Mouse (Mus musculus) CH12.LX (cell line): ENCODE results near the gene Stk38l. TPM values are rescaled to one million over a fixed set of nuclear protein-coding genes. Genes with fewer than 3 reads are reported as not detected.

Experiments
- DNase-seq: peaks from one replicate; pipeline ENCODE4 v3.0.0-alpha.2; 2013; ENCODE audit errors: extremely low read depth
- H3K27ac ChIP-seq: 2 replicates; pipeline ENCODE4 v1.5.1; 2012; ENCODE audit warnings: low read depth, mild to moderate bottlenecking, control low read depth, moderate library complexity; ENCODE audit not compliant: insufficient read depth
- H3K27me3 ChIP-seq: replicated peaks from 2 replicates; pipeline ENCODE3; 2012; ENCODE audit warnings: inconsistent platforms
- H3K36me3 ChIP-seq, 2 experiments: replicated peaks in 1 of 2; 2 replicates each; pipeline versions ENCODE3 to v1.6.1; 2012; ENCODE audit warnings: inconsistent platforms in 1 of 2, low read length in 1 of 2, mild to moderate bottlenecking in 1 of 2, mixed read lengths in 1 of 2, moderate library complexity in 1 of 2; ENCODE audit not compliant: control insufficient read depth in 1 of 2, insufficient read depth in 1 of 2
- H3K4me1 ChIP-seq, 2 experiments: 2 replicates each; pipeline ENCODE4 v1.6.1; 2012; ENCODE audit warnings: inconsistent platforms in 1 of 2, moderate library complexity in 1 of 2; ENCODE audit not compliant: insufficient read depth in 2 of 2, control insufficient read depth in 1 of 2
- H3K4me2 ChIP-seq: 2 replicates; pipeline ENCODE4 v1.6.1; 2012; ENCODE audit warnings: low read depth, mild to moderate bottlenecking, control low read depth; ENCODE audit not compliant: poor library complexity, insufficient read depth, severe bottlenecking
- H3K4me3 ChIP-seq, 3 experiments: fragments of 150-350 bp in 1 of 3; sonication (generic) in 1 of 3; replicated peaks in 1 of 3; 2 replicates each; pipeline versions ENCODE3 to v1.5.1; 2011 to 2012; ENCODE audit warnings: low read depth in 2 of 3, low read length in 2 of 3, mild to moderate bottlenecking in 2 of 3, moderate library complexity in 2 of 3, control low read depth in 1 of 3, improper control_type of control experiment in 1 of 3, inconsistent platforms in 1 of 3, mixed read lengths in 1 of 3; ENCODE audit not compliant: poor library complexity in 1 of 3
- H3K79me2 ChIP-seq: replicated peaks from 2 replicates; pipeline ENCODE4 v1.6.1; 2012; ENCODE audit warnings: mild to moderate bottlenecking, moderate library complexity; ENCODE audit not compliant: control insufficient read depth, poor library complexity, insufficient read depth, severe bottlenecking; ENCODE audit errors: extremely low read depth
- H3K9ac ChIP-seq: 2 replicates; pipeline ENCODE4 v1.6.1; 2012; ENCODE audit warnings: low read depth, mild to moderate bottlenecking, control low read depth, moderate library complexity; ENCODE audit not compliant: insufficient read depth
- H3K9me3 ChIP-seq: replicated peaks from 2 replicates; pipeline ENCODE3; 2012; ENCODE audit warnings: low read length, inconsistent platforms, mixed read lengths
- CHD2 ChIP-seq: IDR thresholded peaks from 2 replicates; pipeline ENCODE4 v1.6.1; 2011; ENCODE audit warnings: low read length, improper control_type of control experiment
- CTCF ChIP-seq, 2 experiments: IDR thresholded peaks in 1 of 2; conservative IDR thresholded peaks in 1 of 2; 2 replicates each; pipeline ENCODE4 v1.5.1; 2011 to 2012; ENCODE audit warnings: low read depth in 2 of 2, low read length in 2 of 2, improper control_type of control experiment in 1 of 2, inconsistent platforms in 1 of 2, mild to moderate bottlenecking in 1 of 2, moderate library complexity in 1 of 2
- ETS1 ChIP-seq: conservative IDR thresholded peaks from 2 replicates; pipeline ENCODE4 v1.6.1; 2012; ENCODE audit warnings: low read depth, mild to moderate bottlenecking, inconsistent platforms, low read length, improper control_type of control experiment, moderate library complexity
- HCFC1 ChIP-seq: IDR thresholded peaks from 2 replicates; pipeline ENCODE4 v1.6.1; 2012; ENCODE audit warnings: low read depth, mild to moderate bottlenecking, inconsistent platforms, low read length, improper control_type of control experiment
- IRF4 ChIP-seq: IDR thresholded peaks from 2 replicates; pipeline ENCODE4 v1.6.1; 2014; ENCODE audit warnings: low read depth, mild to moderate bottlenecking, inconsistent platforms, low read length, improper control_type of control experiment
- JUN ChIP-seq: IDR thresholded peaks from 2 replicates; pipeline ENCODE4 v1.6.1; 2011; ENCODE audit warnings: low read depth, mild to moderate bottlenecking, low read length, improper control_type of control experiment, moderate library complexity; ENCODE audit not compliant: insufficient read depth
- JUND ChIP-seq: conservative IDR thresholded peaks from 2 replicates; pipeline ENCODE4 v1.6.1; 2011; ENCODE audit warnings: low read depth, low read length, improper control_type of control experiment
- MAFK ChIP-seq: IDR thresholded peaks from 2 replicates; pipeline ENCODE4 v1.6.1; 2011; ENCODE audit warnings: low read length, improper control_type of control experiment; ENCODE audit not compliant: insufficient replicate concordance
- MAX ChIP-seq: IDR thresholded peaks from 2 replicates; pipeline ENCODE4 v1.6.1; 2011; ENCODE audit warnings: low read length, improper control_type of control experiment
- MAZ ChIP-seq: IDR thresholded peaks from 2 replicates; pipeline ENCODE4 v1.6.1; 2012; ENCODE audit warnings: low read depth, mild to moderate bottlenecking, inconsistent platforms, low read length, improper control_type of control experiment, moderate library complexity
- MEF2A ChIP-seq: IDR thresholded peaks from 2 replicates; pipeline ENCODE4 v1.6.1; 2014; ENCODE audit warnings: low read depth, mild to moderate bottlenecking, inconsistent platforms, low read length, improper control_type of control experiment, borderline replicate concordance
- MXI1 ChIP-seq: IDR thresholded peaks from 2 replicates; pipeline ENCODE4 v1.6.1; 2011; ENCODE audit warnings: mild to moderate bottlenecking, low read depth, low read length, improper control_type of control experiment
- NELFE ChIP-seq: IDR thresholded peaks from 2 replicates; pipeline ENCODE4 v1.6.1; 2011; ENCODE audit warnings: low read depth, low read length, improper control_type of control experiment
- POLR2A ChIP-seq: IDR thresholded peaks from 2 replicates; pipeline ENCODE4 v1.6.1; 2011; ENCODE audit warnings: low read depth, mild to moderate bottlenecking, improper control_type of control experiment, low read length
- SIN3A ChIP-seq: IDR thresholded peaks from 2 replicates; pipeline ENCODE4 v1.6.1; 2012; ENCODE audit warnings: low read length, improper control_type of control experiment, inconsistent platforms
- SMC3 ChIP-seq: IDR thresholded peaks from 2 replicates; pipeline ENCODE4 v1.6.1; 2011; ENCODE audit warnings: low read depth, low read length, improper control_type of control experiment
- TBP ChIP-seq: conservative IDR thresholded peaks from 2 replicates; pipeline ENCODE4 v1.6.1; 2011; ENCODE audit warnings: low read depth, low read length, improper control_type of control experiment
- TCF12 ChIP-seq: IDR thresholded peaks from 2 replicates; pipeline ENCODE4 v1.6.1; 2014; ENCODE audit warnings: low read depth, mild to moderate bottlenecking, inconsistent platforms, low read length, improper control_type of control experiment
- USF1 ChIP-seq: IDR thresholded peaks from 2 replicates; pipeline ENCODE4 v1.6.1; 2014; ENCODE audit warnings: low read depth, mild to moderate bottlenecking, inconsistent platforms, low read length, improper control_type of control experiment
- ZMIZ1 ChIP-seq: IDR thresholded peaks from 2 replicates; pipeline ENCODE4 v1.6.1; 2012; ENCODE audit warnings: low read depth, mild to moderate bottlenecking, inconsistent platforms, low read length, improper control_type of control experiment
- ZNF384 ChIP-seq: IDR thresholded peaks from 2 replicates; pipeline ENCODE4 v1.6.1; 2012; ENCODE audit warnings: low read depth, low read length, improper control_type of control experiment, inconsistent platforms
- dilution Hi-C: fragments of 300-500 bp; cut with MboI; formaldehyde crosslinking; loops from 2 replicates; pipeline ENCODE4 v1.14.3; 2020; ENCODE audit warnings: low sequenced_read_pairs; ENCODE audit not compliant: extremely low pct_unique_long_range_greater_than_20kb, extremely low pct_ligation_motif_present
- in situ Hi-C: fragments of 300-500 bp; cut with MboI; formaldehyde crosslinking; loops from 3 replicates; pipeline ENCODE4 v1.14.3; 2019; ENCODE audit warnings: low sequenced_read_pairs, low pct_ligation_motif_present, low pct_unique_long_range_greater_than_20kb, mixed read lengths
- polyA plus RNA-seq: library from polyadenylated mRNA; unstranded; fragments of >175 nt; gene quantifications from 2 replicates; pipeline ENCODE4 v1.2.1, GENCODE M21; 2012; ENCODE audit warnings: low read depth; ENCODE audit not compliant: insufficient read length
- total RNA-seq, 2 experiments: library from RNA; depleted of rRNA; stranded (reverse); fragments of 300-350 nt in 1 of 2; fragments of >200 nt in 1 of 2; gene quantifications; 2 replicates each; pipeline ENCODE4 v1.2.3; 2012 to 2014

Gene Stk38l
- total and polyA plus RNA-seq, 3 experiments: 3.8 to 5.2 (median 4.7) TPM

DNA sequence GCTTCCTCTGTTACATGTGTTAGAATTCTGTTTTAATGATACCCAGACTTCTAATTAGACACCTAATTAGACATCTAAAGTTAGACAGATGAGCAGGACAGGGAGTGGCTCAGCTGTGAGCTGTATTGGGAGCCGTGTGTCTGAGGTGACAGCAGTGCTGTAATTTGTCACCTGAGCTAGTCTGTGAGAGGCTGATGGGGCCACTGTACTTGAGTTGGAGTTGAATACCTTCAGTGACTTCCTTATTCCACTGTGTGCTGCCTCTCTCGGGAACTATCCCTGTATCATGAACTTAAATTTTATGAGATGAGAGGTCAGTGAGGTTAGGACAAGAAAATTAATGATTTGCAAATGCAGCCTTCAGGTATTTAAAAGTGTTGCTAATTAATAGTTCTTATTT lies 39.8 kb downstream of the Stk38l start:
- in situ Hi-C loops (loop anchor here (25.0 kb wide), 1 partner anchor 352 kb away; no protein-coding TSS in a partner anchor), dilution Hi-C loops (no loop called here)
- no peak for TF ChIP-seq ZMIZ1
- TF ChIP-seq JUN: no peak

DNA sequence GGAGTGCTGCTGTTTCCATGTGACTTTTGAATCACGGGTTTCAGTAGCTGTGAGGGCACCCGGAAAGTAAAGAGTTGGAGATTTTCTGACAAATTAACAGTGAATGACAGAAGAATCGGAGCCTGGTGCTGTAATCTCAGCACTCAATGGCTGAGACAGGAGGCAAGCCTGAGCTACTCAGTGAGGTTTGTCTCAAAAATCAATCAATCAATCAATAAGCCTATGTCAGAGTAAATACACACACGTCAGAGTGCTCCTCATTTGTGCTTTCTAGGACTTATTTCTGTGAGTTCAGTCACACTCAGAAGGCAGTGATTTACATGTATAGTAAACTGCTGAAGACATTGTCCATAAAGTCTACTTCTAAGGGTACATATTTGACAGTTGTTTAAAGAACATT lies 40.5 kb downstream of the Stk38l start:
- Histone ChIP-seq H3K27ac (no peak overlapping the region), H3K9me3 (no peaks in the 10 kb centered on the region), H3K4me1 (peaks cover 18 to 34% of the 10 kb centered on the region in 2 experiments), H3K36me3 (peaks cover 17 to 28% of the 10 kb centered on the region in 2 experiments), H3K4me3 (no peak overlapping the region), H3K27me3 (no peaks in the 10 kb centered on the region), H3K79me2 (no peaks in the 10 kb centered on the region), H3K9ac (no peak overlapping the region), H3K4me2 (no peak overlapping the region)
- dilution Hi-C loops: no loop called here
- DNase-seq: no peak
- TF ChIP-seq ZNF384 (no peak), SMC3 (no peak)
- in situ Hi-C loops: loop anchor here (25.0 kb wide), 1 partner anchor 353 kb away; no protein-coding TSS in a partner anchor

More for the DNA sequence above, 39.8 kb downstream of the Stk38l start:
- Histone ChIP-seq H3K4me3 (no peak overlapping the region), H3K4me2 (no peak overlapping the region), H3K4me1 (peaks cover 11 to 27% of the 10 kb centered on the region in 2 experiments), H3K27me3 (no peaks in the 10 kb centered on the region), H3K9ac (no peak overlapping the region), H3K9me3 (no peaks in the 10 kb centered on the region), H3K27ac (no peak overlapping the region), H3K36me3 (peaks cover 19 to 29% of the 10 kb centered on the region in 2 experiments), H3K79me2 (no peaks in the 10 kb centered on the region)
- no peak for DNase-seq

DNA sequence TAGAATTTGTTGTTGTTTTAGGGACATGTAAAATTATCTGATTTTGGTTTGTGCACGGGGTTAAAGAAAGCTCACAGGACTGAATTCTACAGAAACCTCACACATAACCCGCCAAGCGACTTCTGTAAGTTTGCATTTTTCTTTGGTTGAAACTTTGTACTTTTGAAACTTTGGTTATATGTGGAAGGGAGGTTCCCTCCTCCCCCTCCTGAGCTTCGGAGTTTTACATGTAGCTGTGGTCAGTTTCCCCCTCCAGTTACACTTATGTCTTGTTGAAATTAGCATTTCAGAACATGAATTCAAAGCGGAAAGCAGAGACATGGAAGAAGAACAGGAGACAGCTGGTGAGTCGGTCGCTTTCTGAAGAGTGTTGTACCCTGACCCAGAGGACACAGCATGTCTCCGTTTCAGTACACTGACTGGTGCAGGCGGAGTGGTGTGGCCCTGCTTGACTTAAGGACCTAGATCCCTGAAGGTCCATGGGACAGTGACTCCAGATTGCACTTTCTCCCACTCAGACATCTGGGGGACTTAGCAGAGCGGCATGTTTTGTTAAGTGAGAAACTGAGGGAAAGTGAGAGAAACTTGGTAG lies 44.1 kb downstream of the Stk38l start:
- Histone ChIP-seq H3K4me2 (peak overlapping the region; percentile 19), H3K27ac (peak overlapping the region; percentile 71), H3K4me3 (no peak overlapping the region), H3K9ac (peak overlapping the region; percentile 22), H3K36me3 (peaks cover 26 to 36% of the 10 kb centered on the region in 2 experiments), H3K4me1 (peaks cover 20 to 47% of the 10 kb centered on the region in 2 experiments), H3K79me2 (no peaks in the 10 kb centered on the region), H3K9me3 (no peaks in the 10 kb centered on the region), H3K27me3 (no peaks in the 10 kb centered on the region)
- in situ Hi-C loops: loop anchor here (25.0 kb wide), 1 partner anchor 357 kb away; no protein-coding TSS in a partner anchor
- dilution Hi-C loops: no loop called here
- no peak for DNase-seq
- TF ChIP-seq CHD2: peak; percentile 11; the same call in 1 of the 2 replicates
- TF ChIP-seq ZNF384: no peak
- no peak for TF ChIP-seq JUN
- peak; percentile 53; the same call in 1 of the 2 replicates for TF ChIP-seq SIN3A
- TF ChIP-seq CTCF (conservative IDR thresholded peaks at IDR 0.05 in 1 of 2, IDR thresholded peaks at IDR 0.05 in 1 of 2; ENCODE audit: low read depth in 2 of 2, low read length in 2 of 2): no peak
- no peak for TF ChIP-seq TBP
- peak; percentile 53; the same call in 1 of the 2 replicates for TF ChIP-seq IRF4
- no peak for TF ChIP-seq MAFK
- TF ChIP-seq HCFC1: no peak
- TF ChIP-seq USF1: no peak
- TF ChIP-seq MEF2A: peak; percentile 50; the same call in 1 of the 2 replicates
- TF ChIP-seq MXI1: peak; percentile 26; the same call in 1 of the 2 replicates
- 0 out of 2 replicates have a peak, but pooled peaks have one; percentile 52 for TF ChIP-seq MAZ
- no peak; the same call in 1 of the 2 replicates for TF ChIP-seq JUND
- TF ChIP-seq TCF12: 0 out of 2 replicates have a peak, but pooled peaks have one; percentile 41
- TF ChIP-seq NELFE: no peak
- TF ChIP-seq POLR2A: no peak
- TF ChIP-seq MAX: no peak
- TF ChIP-seq ETS1: peak; percentile 56; the same call in 1 of the 2 replicates
